Mouse (Mus musculus) kidney, embryonic 15.5 days (tissue): ENCODE measurements around the gene Itpr1. TPM values are rescaled to one million over a fixed set of nuclear protein-coding genes. Genes with fewer than 3 reads are reported as not detected.
A peak's percentile ranks its signal among the peaks of the same experiment; 100 is the strongest.

Source experiments
- ATAC-seq: fragments of 200-750 bp; cut with Nextera tagmentation; replicated peaks from 2 replicates; pipeline ENCODE4 v1.8.0; 2017; ENCODE audit warnings: moderate TSS enrichment; ENCODE audit not compliant: low FRiP score
- H3K27ac ChIP-seq: fragments of 300-500 bp; sonication (generic); 2 replicates; pipeline ENCODE4 v1.5.1; 2015; ENCODE audit warnings: mild to moderate bottlenecking, inconsistent platforms
- H3K27me3 ChIP-seq: fragments of 300-500 bp; sonication (generic); 2 replicates; pipeline ENCODE4 v1.6.1; 2015; ENCODE audit warnings: inconsistent platforms
- H3K36me3 ChIP-seq: fragments of 300-500 bp; sonication (generic); 2 replicates; pipeline ENCODE4 v1.6.1; 2015; ENCODE audit warnings: inconsistent platforms
- H3K4me1 ChIP-seq: fragments of 300-500 bp; sonication (generic); 2 replicates; pipeline ENCODE4 v1.6.1; 2015; ENCODE audit warnings: inconsistent platforms
- H3K4me2 ChIP-seq: fragments of 300-500 bp; sonication (generic); 2 replicates; pipeline ENCODE4 v1.6.1; 2015; ENCODE audit warnings: moderate library complexity, mild to moderate bottlenecking, inconsistent platforms
- H3K4me3 ChIP-seq: fragments of 300-500 bp; sonication (generic); replicated peaks from 2 replicates; pipeline ENCODE4 v1.5.1; 2015; ENCODE audit warnings: mild to moderate bottlenecking, inconsistent platforms
- H3K9ac ChIP-seq: fragments of 300-500 bp; sonication (generic); 2 replicates; pipeline ENCODE4 v1.6.1; 2015; ENCODE audit warnings: mild to moderate bottlenecking, inconsistent platforms
- H3K9me3 ChIP-seq: fragments of 300-500 bp; sonication (generic); replicated peaks from 2 replicates; pipeline ENCODE4 v1.6.1; 2016; ENCODE audit warnings: inconsistent platforms
- WGBS: fragments of 180-500 bp; shearing (Covaris S2); methylation state at CpG from one replicate; pipeline ENCODE4 v1.1.7; 2015; ENCODE audit warnings: mixed read lengths; 5-methylcytosine and 5-hydroxymethylcytosine counted together
- polyA plus RNA-seq: library from polyadenylated mRNA; unstranded; fragments of >200 nt; fragmentation: Nextera tagmentation; extraction: Ambion mirVana; gene quantifications from 2 replicates; pipeline ENCODE4 v1.2.1, GENCODE M21; 2015

Itpr1 gene
- polyA plus RNA-seq, 1 experiment from 2014 or later: 19.4 TPM

- Histone ChIP-seq H3K9ac (no peak overlapping the region), H3K9me3 (no peaks in the 10 kb centered on the region), H3K4me3 (no peak overlapping the region), H3K27me3 (no peaks in the 10 kb centered on the region), H3K4me2 (no peak overlapping the region), H3K36me3 (peaks cover 5% of the 10 kb centered on the region; the same call in 1 of the 2 replicates), H3K4me1 (peaks cover 58% of the 10 kb centered on the region), H3K27ac (peak overlapping the region; percentile 45)
- 36% methylated on average over 6 of the region's 6 CpGs for WGBS
- no peak for ATAC-seq
Measured at GRCm38 (mm10) chr6:108233070-108233469, 20.2 kb downstream of the Itpr1 start.

GRCm38 (mm10) chr6:108234536-108234935 is 21.6 kb downstream of the Itpr1 start:
- 66% methylated on average over 6 of the region's 6 CpGs for WGBS

GRCm38 (mm10) chr6:108235680-108236123 is 22.8 kb downstream of the Itpr1 start:
- Histone ChIP-seq H3K27ac (peak overlapping the region; percentile 80), H3K4me2 (peak overlapping the region; percentile 29)
- peak; percentile 73 for ATAC-seq

More at GRCm38 (mm10) chr6:108234536-108234935, 21.6 kb downstream of the Itpr1 start:
- no peaks in the 10 kb centered on the region for H3K27me3 ChIP-seq
- H3K4me2 ChIP-seq: no peak overlapping the region
- peak overlapping the region; percentile 46 for H3K27ac ChIP-seq
- no peak overlapping the region for H3K9ac ChIP-seq
- H3K9me3 ChIP-seq: no peaks in the 10 kb centered on the region
- peaks cover 62% of the 10 kb centered on the region for H3K4me1 ChIP-seq
- peaks cover 8% of the 10 kb centered on the region; the same call in 1 of the 2 replicates for H3K36me3 ChIP-seq
- no peak overlapping the region for H3K4me3 ChIP-seq
- no peak for ATAC-seq

GRCm38 (mm10) chr6:108236411-108236921 is 23.6 kb downstream of the Itpr1 start:
- ATAC-seq: peak; percentile 26; the same call in 1 of the 2 replicates
- no peak overlapping the region for H3K4me3 ChIP-seq
- H3K27ac ChIP-seq: peak overlapping the region; percentile 80
- H3K27me3 ChIP-seq: no peaks in the 10 kb centered on the region
- peaks cover 11% of the 10 kb centered on the region; the same call in 1 of the 2 replicates for H3K36me3 ChIP-seq
- 0 out of 2 replicates have a peak overlapping the region, but pooled peaks have one; percentile 29 for H3K4me2 ChIP-seq
- peaks cover 70% of the 10 kb centered on the region for H3K4me1 ChIP-seq
- H3K9me3 ChIP-seq: no peaks in the 10 kb centered on the region
- 60% methylated on average over 9 of the region's 9 CpGs for WGBS
- H3K9ac ChIP-seq: no peak overlapping the region

More at GRCm38 (mm10) chr6:108235680-108236123, 22.8 kb downstream of the Itpr1 start:
- Histone ChIP-seq H3K4me1 (peaks cover 65% of the 10 kb centered on the region), H3K4me3 (no peak overlapping the region), H3K9ac (no peak overlapping the region), H3K27me3 (no peaks in the 10 kb centered on the region), H3K9me3 (no peaks in the 10 kb centered on the region), H3K36me3 (peaks cover 8% of the 10 kb centered on the region; the same call in 1 of the 2 replicates)
- 12% methylated on average over 13 of the region's 13 CpGs for WGBS

- ATAC-seq: no peak
- H3K4me3 ChIP-seq: no peak overlapping the region
- H3K27me3 ChIP-seq: no peaks in the 10 kb centered on the region
- WGBS: 75% methylated on average over 8 of the region's 8 CpGs
- peaks cover 16% of the 10 kb centered on the region for H3K36me3 ChIP-seq
- no peaks in the 10 kb centered on the region for H3K9me3 ChIP-seq
- H3K27ac ChIP-seq: peak overlapping the region; percentile 39; the same call in 1 of the 2 replicates
- H3K9ac ChIP-seq: no peak overlapping the region
- H3K4me1 ChIP-seq: peaks cover 64% of the 10 kb centered on the region
- no peak overlapping the region for H3K4me2 ChIP-seq
Measured at GRCm38 (mm10) chr6:108236996-108237395, 24.1 kb downstream of the Itpr1 start.

GRCm38 (mm10) chr6:108237585-108237984 is 24.7 kb downstream of the Itpr1 start:
- no peaks in the 10 kb centered on the region for H3K9me3 ChIP-seq
- no peak overlapping the region for H3K4me2 ChIP-seq
- 0 out of 2 replicates have a peak overlapping the region, but pooled peaks have one; percentile 6 for H3K27ac ChIP-seq
- no peaks in the 10 kb centered on the region for H3K27me3 ChIP-seq
- peaks cover 60% of the 10 kb centered on the region for H3K4me1 ChIP-seq
- H3K4me3 ChIP-seq: no peak overlapping the region
- no peak for ATAC-seq
- 45% methylated on average over 8 of the region's 8 CpGs for WGBS
- H3K36me3 ChIP-seq: peaks cover 21% of the 10 kb centered on the region
- no peak overlapping the region for H3K9ac ChIP-seq

- Histone ChIP-seq H3K4me2 (no peak overlapping the region), H3K36me3 (peaks cover 24% of the 10 kb centered on the region), H3K4me1 (peaks cover 55% of the 10 kb centered on the region), H3K4me3 (no peak overlapping the region), H3K27ac (no peak overlapping the region), H3K9ac (no peak overlapping the region), H3K27me3 (no peaks in the 10 kb centered on the region), H3K9me3 (no peaks in the 10 kb centered on the region)
- WGBS: 59% methylated on average over 4 of the region's 4 CpGs
- ATAC-seq: no peak
Measured at GRCm38 (mm10) chr6:108238011-108238410, 25.1 kb downstream of the Itpr1 start.

- H3K4me2 ChIP-seq: no peak overlapping the region
- no peak overlapping the region for H3K4me3 ChIP-seq
- no peak for ATAC-seq
- no peaks in the 10 kb centered on the region for H3K9me3 ChIP-seq
- H3K4me1 ChIP-seq: peaks cover 47% of the 10 kb centered on the region
- H3K36me3 ChIP-seq: peaks cover 28% of the 10 kb centered on the region
- 44% methylated on average over 4 of the region's 4 CpGs for WGBS
- H3K27ac ChIP-seq: no peak overlapping the region
- no peak overlapping the region for H3K9ac ChIP-seq
- H3K27me3 ChIP-seq: no peaks in the 10 kb centered on the region
Measured at GRCm38 (mm10) chr6:108239056-108239455, 26.2 kb downstream of the Itpr1 start.

GRCm38 (mm10) chr6:108240004-108240403 is 27.1 kb downstream of the Itpr1 start:
- no peak for ATAC-seq
- no peak overlapping the region for H3K4me2 ChIP-seq
- WGBS: 73% methylated on average over 1 of the region's 1 CpGs
- H3K27me3 ChIP-seq: no peaks in the 10 kb centered on the region
- no peak overlapping the region for H3K27ac ChIP-seq
- no peak overlapping the region for H3K4me3 ChIP-seq
- peaks cover 34% of the 10 kb centered on the region for H3K36me3 ChIP-seq
- H3K9ac ChIP-seq: no peak overlapping the region
- peaks cover 38% of the 10 kb centered on the region for H3K4me1 ChIP-seq
- no peaks in the 10 kb centered on the region for H3K9me3 ChIP-seq

GRCm38 (mm10) chr6:108240754-108241153 is 27.9 kb downstream of the Itpr1 start:
- WGBS: 52% methylated on average over 5 of the region's 5 CpGs
- no peaks in the 10 kb centered on the region for H3K9me3 ChIP-seq
- no peak overlapping the region for H3K4me2 ChIP-seq
- H3K4me3 ChIP-seq: no peak overlapping the region
- no peak overlapping the region for H3K27ac ChIP-seq
- H3K36me3 ChIP-seq: peaks cover 34% of the 10 kb centered on the region
- H3K27me3 ChIP-seq: no peaks in the 10 kb centered on the region
- ATAC-seq: no peak
- H3K4me1 ChIP-seq: peaks cover 33% of the 10 kb centered on the region
- H3K9ac ChIP-seq: no peak overlapping the region

- H3K4me1 ChIP-seq: peaks cover 22% of the 10 kb centered on the region
- no peaks in the 10 kb centered on the region for H3K27me3 ChIP-seq
- no peak overlapping the region for H3K4me3 ChIP-seq
- H3K9ac ChIP-seq: no peak overlapping the region
- H3K9me3 ChIP-seq: no peaks in the 10 kb centered on the region
- no peak for ATAC-seq
- peaks cover 27% of the 10 kb centered on the region for H3K36me3 ChIP-seq
- H3K4me2 ChIP-seq: no peak overlapping the region
- no peak overlapping the region for H3K27ac ChIP-seq
- WGBS: 85% methylated on average over 8 of the region's 8 CpGs
Measured at GRCm38 (mm10) chr6:108244571-108244970, 31.7 kb downstream of the Itpr1 start.

GRCm38 (mm10) chr6:108246369-108247085 is 33.6 kb downstream of the Itpr1 start:
- Histone ChIP-seq H3K4me2 (no peak overlapping the region), H3K27me3 (no peaks in the 10 kb centered on the region), H3K9ac (no peak overlapping the region), H3K4me3 (no peak overlapping the region), H3K4me1 (peaks cover 15% of the 10 kb centered on the region), H3K36me3 (peaks cover 23% of the 10 kb centered on the region), H3K9me3 (no peaks in the 10 kb centered on the region), H3K27ac (no peak overlapping the region)
- ATAC-seq: no peak
- 69% methylated on average over 3 of the region's 3 CpGs for WGBS
